Mouse (Mus musculus) myocyte (in vitro differentiated cells): Measurements from ENCODE around the gene 4930523C07Rik.

Source experiments
- CEBPB ChIP-seq: IDR thresholded peaks from 2 replicates; pipeline ENCODE4 v1.6.1; 2011; ENCODE audit warnings: mild to moderate bottlenecking, moderate library complexity; ENCODE audit not compliant: poor library complexity, insufficient read depth, severe bottlenecking
- E2F4 ChIP-seq: IDR thresholded peaks from one replicate; pipeline ENCODE4 v1.6.1; 2011; ENCODE audit warnings: mild to moderate bottlenecking, control low read depth, moderate library complexity; ENCODE audit not compliant: insufficient read depth
- MAX ChIP-seq: IDR thresholded peaks from one replicate; pipeline ENCODE4 v1.6.1; 2011; ENCODE audit warnings: low read depth, mild to moderate bottlenecking, control low read depth
- POLR2A ChIP-seq: IDR thresholded peaks from one replicate; pipeline ENCODE4 v1.6.1; 2011; ENCODE audit warnings: low read depth, mild to moderate bottlenecking, control low read depth, moderate library complexity; ENCODE audit not compliant: insufficient read length
- REST ChIP-seq: IDR thresholded peaks from one replicate; pipeline ENCODE4 v1.6.1; 2011; ENCODE audit warnings: mild to moderate bottlenecking, control low read depth, moderate library complexity; ENCODE audit not compliant: insufficient read depth, insufficient read length
- TCF12 ChIP-seq: IDR thresholded peaks from one replicate; pipeline ENCODE4 v1.6.1; 2011; ENCODE audit warnings: mild to moderate bottlenecking, control low read depth; ENCODE audit not compliant: poor library complexity, insufficient read depth, severe bottlenecking
- USF1 ChIP-seq: IDR thresholded peaks from one replicate; pipeline ENCODE4 v1.6.1; 2011; ENCODE audit warnings: low read depth, mild to moderate bottlenecking, control low read depth, moderate library complexity

DNA sequence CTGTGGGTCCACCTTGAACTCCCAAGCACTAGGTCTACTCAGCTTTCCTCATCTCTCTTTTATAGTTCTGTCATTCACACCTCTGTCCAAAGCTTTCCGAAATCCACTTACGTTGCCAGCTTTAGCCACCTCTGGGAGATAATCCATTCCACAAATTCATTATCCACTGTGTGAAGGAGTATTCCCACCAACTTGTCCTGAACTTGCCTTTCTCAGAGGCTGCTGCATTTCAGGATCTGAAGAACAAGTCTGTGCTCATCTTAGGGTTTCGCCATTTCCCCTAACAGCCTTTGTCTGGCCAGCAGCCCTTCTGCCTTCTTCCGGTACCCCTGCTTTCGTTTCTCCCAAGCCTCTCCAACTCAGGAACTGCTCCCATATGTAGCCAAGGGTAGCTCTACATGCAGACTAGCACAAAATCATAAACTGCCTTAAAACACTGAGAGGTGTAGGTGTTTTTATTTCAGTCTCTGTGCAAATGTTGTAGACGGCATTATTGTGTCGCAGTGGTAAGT is 2.9 kb upstream of the 4930523C07Rik start:
- TF ChIP-seq MAX (no peak), CEBPB (no peak), REST (no peak), POLR2A (no peak), E2F4 (no peak), TCF12 (no peak), USF1 (no peak)
